Mouse (Mus musculus) thymus, adult 2 months (tissue): Measurements from ENCODE around the gene Natd1. TPM values are rescaled to one million over a fixed set of nuclear protein-coding genes. Genes with fewer than 3 reads are reported as not detected.
A peak's percentile ranks its signal among the peaks of the same experiment; 100 is the strongest.

Source experiments
- DNase-seq: peaks from one replicate; pipeline ENCODE4 v3.0.0; 2021
- H3K27ac ChIP-seq: fragments of 200-500 bp; 2 replicates; pipeline ENCODE4 v1.5.1; 2012; ENCODE audit warnings: low read length, control low read depth; ENCODE audit not compliant: control insufficient read depth, insufficient read depth
- H3K27me3 ChIP-seq: fragments of 200-500 bp; 2 replicates; pipeline ENCODE4 v1.6.1; 2012; ENCODE audit warnings: mild to moderate bottlenecking, low read length, moderate library complexity, mixed read lengths; ENCODE audit not compliant: control insufficient read depth, insufficient read depth
- H3K36me3 ChIP-seq: fragments of 200-500 bp; 2 replicates; pipeline ENCODE4 v1.6.1; 2012; ENCODE audit warnings: mild to moderate bottlenecking, low read length, moderate library complexity; ENCODE audit not compliant: control insufficient read depth, insufficient read depth
- H3K4me1 ChIP-seq: fragments of 200-500 bp; replicated peaks from 2 replicates; pipeline ENCODE4 v1.6.1; 2012; ENCODE audit warnings: low read length; ENCODE audit not compliant: control insufficient read depth, insufficient read depth
- H3K4me3 ChIP-seq: fragments of 200-500 bp; 2 replicates; pipeline ENCODE4 v1.5.1; 2012; ENCODE audit warnings: mild to moderate bottlenecking, low read length, control low read depth, moderate library complexity; ENCODE audit not compliant: control insufficient read depth, insufficient read depth
- CTCF ChIP-seq: fragments of 200-500 bp; IDR thresholded peaks from 2 replicates; pipeline ENCODE4 v1.5.1; 2012; ENCODE audit warnings: mild to moderate bottlenecking, control low read depth, low read length, moderate library complexity, borderline replicate concordance; ENCODE audit not compliant: control insufficient read depth, poor library complexity, insufficient read depth; ENCODE audit errors: extremely low read depth
- POLR2A ChIP-seq: fragments of 200-500 bp; IDR thresholded peaks from 2 replicates; pipeline ENCODE4 v1.6.1; 2012; ENCODE audit warnings: mild to moderate bottlenecking, low read length, control low read depth, moderate library complexity; ENCODE audit not compliant: control insufficient read depth, poor library complexity, insufficient read depth; ENCODE audit errors: extremely low read depth
- WGBS: fragments of 180-500 bp; shearing (Covaris S2); methylation state at CpG from one replicate; pipeline ENCODE4 v1.1.7; 2018; 5-methylcytosine and 5-hydroxymethylcytosine counted together
- polyA plus RNA-seq: library from polyadenylated mRNA; depleted of rRNA; stranded (reverse); fragments of >200 nt; gene quantifications from 2 replicates; pipeline ENCODE4 v1.2.3, GENCODE M21; 2012

The Natd1 gene
- polyA plus RNA-seq, 1 experiment, result 62.9 TPM

DNA sequence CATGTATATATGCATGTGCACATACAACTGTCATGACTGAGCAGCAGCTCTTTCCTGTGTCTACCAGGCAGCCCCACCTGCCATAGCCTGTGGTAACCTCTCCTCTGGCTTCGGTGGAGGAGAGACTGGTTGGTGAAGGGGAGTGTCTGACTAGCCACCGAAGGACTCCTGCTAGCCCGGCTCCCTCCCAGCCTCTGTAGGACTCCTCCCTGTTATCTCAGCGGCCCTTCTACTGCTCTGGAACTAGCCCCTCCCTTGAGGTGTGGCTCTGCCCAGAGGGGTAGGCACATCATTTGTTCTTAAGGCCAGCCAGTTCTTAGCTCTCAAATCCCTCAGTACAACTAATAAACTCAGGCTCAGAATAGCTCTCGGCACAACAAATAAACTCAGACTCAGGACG lies 9.9 kb upstream of the Natd1 start:
- no peak overlapping the region for H3K4me3 ChIP-seq
- H3K4me1 ChIP-seq, result 0 out of 2 replicates have a peak, but pooled peaks cover 2% of the 10 kb centered on the region
- no peaks in the 10 kb centered on the region for H3K27me3 ChIP-seq
- no peak for TF ChIP-seq CTCF
- no peak for TF ChIP-seq POLR2A
- DNase-seq, result no peak
- WGBS, result 88% methylated on average over 6 of the region's 6 CpGs
- no peaks in the 10 kb centered on the region for H3K36me3 ChIP-seq
- H3K27ac ChIP-seq, result no peak overlapping the region

GRCm38 (mm10) chr11:60922964-60923363 lies 8.4 kb upstream of the Natd1 start:
- Histone ChIP-seq H3K4me3 (no peak overlapping the region), H3K4me1 (0 out of 2 replicates have a peak, but pooled peaks cover 2% of the 10 kb centered on the region), H3K27ac (no peak overlapping the region), H3K36me3 (no peaks in the 10 kb centered on the region), H3K27me3 (no peaks in the 10 kb centered on the region)
- 94% methylated on average over 5 of the region's 5 CpGs for WGBS
- TF ChIP-seq POLR2A (no peak), CTCF (no peak)
- no peak for DNase-seq

DNA sequence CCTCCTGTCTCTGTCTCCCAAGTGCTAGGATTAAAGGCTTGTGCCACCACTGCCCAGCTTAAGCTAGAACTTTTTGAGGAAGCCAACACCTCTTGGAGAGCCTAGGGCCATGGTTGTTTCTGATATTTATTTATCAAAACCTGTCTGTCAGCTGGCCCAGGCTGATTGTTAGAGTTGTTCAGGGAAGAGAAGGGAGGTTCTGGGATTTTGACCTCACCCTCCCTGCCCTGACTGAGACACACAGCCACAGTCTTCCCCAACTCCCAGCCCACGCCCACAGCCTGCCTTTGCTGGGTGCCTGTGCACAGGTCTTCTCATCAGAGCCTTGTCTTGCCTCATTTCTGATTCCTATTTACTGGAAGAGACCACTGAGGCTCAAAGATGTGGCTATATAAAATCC lies 7.6 kb upstream of the Natd1 start:
- no peak for DNase-seq
- Histone ChIP-seq H3K4me3 (no peak overlapping the region), H3K27me3 (no peaks in the 10 kb centered on the region), H3K4me1 (0 out of 2 replicates have a peak, but pooled peaks cover 2% of the 10 kb centered on the region), H3K27ac (no peak overlapping the region), H3K36me3 (no peaks in the 10 kb centered on the region)
- TF ChIP-seq POLR2A (no peak), CTCF (no peak)
- WGBS, result 87% methylated on average over 1 of the region's 1 CpGs

DNA sequence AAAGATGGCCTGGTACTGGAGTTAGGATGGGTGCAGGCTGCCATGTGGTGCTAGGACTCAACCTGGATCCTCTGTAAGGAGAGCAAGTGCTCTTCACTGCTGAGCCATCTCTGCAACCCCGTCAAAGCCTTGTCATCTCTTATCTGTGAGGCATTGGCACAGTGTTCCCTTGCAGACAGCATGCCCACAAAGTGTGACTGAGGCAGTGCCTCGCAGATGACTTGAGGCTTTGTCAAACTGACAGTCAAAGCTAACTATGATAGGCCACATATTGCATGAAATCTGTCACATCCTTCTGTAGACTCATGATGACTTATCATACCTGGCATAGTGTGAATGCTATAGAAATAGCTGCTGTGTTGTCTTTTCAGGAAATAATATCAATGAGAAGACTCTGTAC lies 5.5 kb upstream of the Natd1 start:
- Histone ChIP-seq H3K27ac (no peak overlapping the region), H3K27me3 (no peaks in the 10 kb centered on the region), H3K4me1 (no peaks in the 10 kb centered on the region), H3K4me3 (no peak overlapping the region), H3K36me3 (no peaks in the 10 kb centered on the region)
- no peak for TF ChIP-seq CTCF
- TF ChIP-seq POLR2A, result no peak
- 87% methylated on average over 2 of the region's 2 CpGs for WGBS
- no peak for DNase-seq

DNA sequence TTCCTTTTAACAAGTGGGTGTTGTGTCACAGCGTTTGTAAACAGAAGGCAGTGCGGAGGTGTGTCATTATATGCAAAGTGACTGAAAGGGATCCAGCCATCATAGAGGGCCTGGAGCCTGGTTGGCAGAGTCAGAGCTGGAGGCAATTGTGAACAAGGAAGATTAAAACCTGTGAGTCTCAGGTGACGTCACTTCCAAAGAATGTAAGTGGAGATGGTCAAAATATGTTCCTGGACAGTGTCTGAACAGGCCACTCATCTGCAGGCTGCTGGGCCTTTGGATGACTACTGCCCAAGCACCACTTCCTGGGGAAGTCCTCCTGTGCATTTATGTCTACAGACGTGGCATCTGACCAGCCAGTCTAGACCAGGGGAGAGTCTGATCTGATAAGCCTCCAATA lies 651 bp upstream of the Natd1 start:
- WGBS, result 85% methylated on average over 4 of the region's 4 CpGs
- H3K4me3 ChIP-seq, result no peak overlapping the region
- no peak for DNase-seq
- no peaks in the 10 kb centered on the region for H3K27me3 ChIP-seq
- H3K36me3 ChIP-seq, result no peaks in the 10 kb centered on the region
- H3K27ac ChIP-seq, result no peak overlapping the region
- TF ChIP-seq CTCF, result no peak
- TF ChIP-seq POLR2A, result no peak
- H3K4me1 ChIP-seq, result peaks cover 13% of the 10 kb centered on the region

DNA sequence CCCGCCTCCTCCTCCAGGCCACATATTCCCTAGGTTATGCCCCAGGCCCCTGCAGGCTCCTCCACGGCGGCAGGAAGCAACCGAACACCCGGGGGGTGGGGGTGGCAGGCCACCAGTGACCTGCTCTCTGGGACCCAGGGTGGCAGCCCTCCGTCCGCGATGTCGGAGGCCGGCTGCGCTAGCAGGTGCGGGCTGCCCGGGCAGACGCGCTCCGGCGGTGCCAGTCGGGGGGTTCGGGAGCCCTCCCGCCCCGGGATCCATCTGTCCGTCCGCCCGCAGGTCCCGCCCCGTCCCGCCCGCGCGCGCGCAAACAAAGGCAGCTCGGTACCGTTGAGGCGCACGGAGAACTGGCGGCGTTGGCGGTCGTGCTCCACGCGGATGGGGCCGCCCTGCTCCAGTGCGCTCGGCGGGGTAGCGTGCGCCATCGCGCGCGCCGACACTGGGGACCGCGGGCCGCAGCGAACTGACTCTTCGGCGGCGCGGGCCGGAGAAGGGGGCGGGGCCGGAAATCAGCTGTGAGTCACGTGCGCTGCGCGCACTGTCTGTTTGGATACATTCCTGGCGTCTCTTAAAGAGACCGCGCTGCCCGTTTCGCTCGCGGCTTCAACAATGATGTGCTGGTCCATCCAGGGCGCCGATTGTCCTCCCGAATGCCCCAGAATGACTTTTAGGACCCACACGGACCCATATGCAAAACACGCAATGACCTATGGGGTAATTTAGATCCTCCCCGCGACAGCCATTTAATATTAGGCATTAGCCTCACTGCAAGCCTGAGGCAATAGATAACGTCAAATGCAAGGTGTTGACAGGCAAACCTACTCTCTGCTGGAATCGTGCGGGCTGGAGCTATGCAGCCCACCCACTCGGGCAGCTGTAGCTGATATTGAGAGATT lies 1.0 kb downstream of the Natd1 start:
- Histone ChIP-seq H3K4me1 (peaks cover 13% of the 10 kb centered on the region), H3K36me3 (no peaks in the 10 kb centered on the region), H3K4me3 (peak overlapping the region; percentile 94), H3K27me3 (no peaks in the 10 kb centered on the region), H3K27ac (0 out of 2 replicates have a peak overlapping the region, but pooled peaks have one; percentile 11)
- TF ChIP-seq POLR2A, result peak; percentile 83
- peak; percentile 61; the same call in 1 of the 2 replicates for TF ChIP-seq CTCF
- WGBS, result under 1% methylated on average over 86 of the region's 86 CpGs
- DNase-seq, result peak; percentile 91
